Mouse (Mus musculus): ENCODE measurements at regions not wholly inside any gene's neighbourhood (a gene's known extent, or its start where the extent isn't known, plus 50 kb on each side); places are given as distances from the start of the nearest gene placed in this dataset.

DNA sequence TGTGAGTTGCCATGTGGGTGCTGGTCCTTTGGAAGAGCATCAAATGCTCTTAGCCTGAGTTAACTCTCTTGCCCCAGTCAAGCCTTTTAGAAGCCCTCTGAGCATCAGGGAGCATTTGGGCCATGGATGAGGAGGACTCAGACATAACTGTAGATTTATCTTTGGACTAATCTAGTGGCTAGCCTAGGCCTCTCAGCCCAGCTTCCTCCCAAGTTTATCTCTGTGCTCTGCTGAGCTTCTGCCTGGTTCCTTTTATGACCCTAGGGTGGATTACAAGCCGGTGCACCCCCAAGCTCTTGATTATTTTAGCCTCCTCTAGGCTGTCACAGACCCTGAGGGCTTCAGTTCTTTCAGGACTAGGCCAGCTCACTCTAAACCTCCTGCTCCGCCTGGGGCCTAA, 102.6 kb upstream of the Vps8 start:
- DNase-seq, result no peak

DNA sequence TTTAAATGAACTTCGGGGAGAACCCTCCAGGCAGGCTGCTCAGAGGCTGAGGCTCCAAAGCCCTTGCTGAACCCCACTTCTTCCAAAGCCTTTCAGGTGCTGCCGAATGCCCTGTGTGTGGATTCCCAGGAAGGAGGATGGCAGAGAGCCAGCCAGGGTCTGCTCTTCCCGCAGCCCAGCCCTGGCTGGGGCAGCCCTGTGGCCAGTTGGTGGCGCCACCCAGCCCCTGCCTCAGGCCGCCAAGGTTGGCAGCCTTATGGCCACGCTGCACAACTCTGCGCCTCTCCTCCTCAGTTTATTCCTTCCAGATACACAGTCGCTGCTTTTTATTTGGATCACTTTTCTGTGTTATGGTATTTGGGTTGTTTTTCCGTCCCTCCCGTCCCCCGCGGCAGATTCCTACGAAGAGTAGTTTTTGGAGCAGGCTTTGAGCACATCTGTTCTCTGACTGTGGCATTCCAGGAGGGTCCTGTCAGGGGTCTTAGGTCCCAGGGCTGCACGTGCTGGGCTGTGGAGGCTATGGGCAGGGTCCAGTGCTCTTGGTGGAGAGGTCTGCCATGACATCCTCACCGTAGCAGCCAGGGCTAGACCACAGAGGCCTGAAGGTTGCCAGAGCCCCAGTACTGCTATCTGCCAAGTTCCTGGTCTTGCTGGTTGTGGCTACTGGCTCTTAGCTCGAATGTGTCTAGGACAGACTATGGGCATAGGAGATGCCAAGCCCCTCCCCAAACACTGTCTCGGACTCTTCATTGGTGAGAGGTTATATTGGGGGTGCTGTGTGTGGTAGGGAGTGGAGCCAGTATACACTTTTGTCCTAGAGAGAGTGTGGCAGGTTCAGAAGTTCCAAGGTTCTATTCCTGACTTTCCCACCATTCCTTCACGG, 101.5 kb upstream of the Vps8 start:
- no peak for DNase-seq

DNA sequence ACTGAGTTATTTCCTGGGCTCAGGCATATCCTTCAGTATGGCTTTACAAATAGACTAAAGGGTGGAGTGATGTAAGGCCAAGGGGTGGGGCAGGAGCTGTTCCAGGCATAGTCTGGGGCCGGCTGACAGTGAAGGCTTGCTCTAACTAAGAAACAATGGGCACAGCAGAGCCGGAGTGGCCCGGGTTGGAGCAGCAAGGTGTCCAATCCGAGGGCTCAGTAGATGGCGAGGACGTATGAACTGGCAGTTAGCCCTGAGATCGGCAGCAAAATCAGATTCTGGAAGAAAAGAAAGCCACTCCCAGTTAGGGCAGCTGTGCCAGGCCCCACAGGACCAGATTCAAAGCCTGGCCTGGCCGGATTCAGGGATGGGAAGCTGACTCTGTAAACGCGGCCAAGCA, 100.5 kb upstream of the Vps8 start:
- DNase-seq, result no peak

DNA sequence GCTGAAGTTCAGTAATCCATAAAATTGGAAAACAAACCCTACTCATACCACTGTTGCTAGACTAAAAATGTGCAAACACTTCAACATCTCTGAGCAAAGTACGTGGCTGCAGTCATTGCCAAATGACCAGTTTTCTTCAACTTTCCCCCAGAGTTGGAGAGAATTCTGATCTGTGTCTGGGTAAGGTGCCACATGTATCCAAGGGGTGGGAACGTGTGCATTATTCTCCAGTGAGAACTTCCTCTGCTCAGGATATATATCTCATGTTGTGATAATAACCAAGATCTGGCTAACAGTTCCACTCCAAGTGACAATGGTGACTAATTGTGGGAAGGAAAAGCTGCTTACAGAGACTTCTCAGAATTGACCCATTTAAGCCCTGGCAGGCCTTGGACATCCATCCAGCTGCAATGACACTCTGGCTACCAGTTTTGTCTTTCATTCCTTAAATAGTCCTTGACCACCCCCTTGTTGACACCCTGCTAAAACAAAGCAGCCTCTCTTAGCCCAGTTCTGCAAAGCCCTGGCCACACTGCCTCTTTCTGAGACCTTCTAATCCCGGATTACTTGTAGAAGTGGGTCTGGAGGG, 99.4 kb upstream of the Vps8 start:
- DNase-seq, result no peak

DNA sequence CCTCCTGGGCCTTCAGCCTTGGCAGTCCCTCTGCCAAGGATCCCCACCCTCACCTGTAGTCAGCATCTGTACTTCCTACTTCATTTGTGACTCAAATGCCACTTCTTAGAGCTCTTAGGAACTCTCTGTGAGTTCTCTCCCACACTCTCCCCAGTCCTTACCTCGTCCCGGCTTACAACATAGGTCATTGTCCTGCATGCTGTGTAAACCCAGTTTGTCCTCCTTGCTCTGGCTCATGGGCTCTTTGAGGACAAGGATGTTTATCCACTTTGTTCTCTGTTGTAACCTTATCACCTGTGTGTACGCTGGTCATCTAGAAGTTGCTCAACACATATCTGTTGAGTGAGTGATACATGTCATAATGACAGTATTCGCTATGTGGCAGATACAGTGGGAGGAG, 94.9 kb upstream of the Vps8 start:
- no peak for DNase-seq

DNA sequence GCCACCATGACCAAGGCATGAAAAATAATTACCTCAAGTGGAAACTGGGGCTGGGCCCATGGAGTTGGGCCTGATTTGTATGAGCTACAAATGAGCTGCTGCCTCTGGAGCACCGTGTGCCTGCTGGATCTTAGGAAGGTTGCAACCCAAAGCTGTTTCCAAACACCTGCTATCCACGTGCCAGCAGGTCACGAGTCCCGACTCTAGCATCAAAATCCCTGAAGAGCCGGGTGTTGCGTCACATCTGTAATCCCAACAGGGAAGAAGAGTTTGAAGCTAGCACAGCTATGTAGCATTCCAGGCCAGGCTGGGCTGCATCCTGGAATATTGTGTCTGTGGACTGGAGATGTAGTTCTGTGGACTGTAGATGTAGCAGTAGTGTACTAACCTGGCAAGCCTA, 93.7 kb upstream of the Vps8 start:
- DNase-seq, result no peak

DNA sequence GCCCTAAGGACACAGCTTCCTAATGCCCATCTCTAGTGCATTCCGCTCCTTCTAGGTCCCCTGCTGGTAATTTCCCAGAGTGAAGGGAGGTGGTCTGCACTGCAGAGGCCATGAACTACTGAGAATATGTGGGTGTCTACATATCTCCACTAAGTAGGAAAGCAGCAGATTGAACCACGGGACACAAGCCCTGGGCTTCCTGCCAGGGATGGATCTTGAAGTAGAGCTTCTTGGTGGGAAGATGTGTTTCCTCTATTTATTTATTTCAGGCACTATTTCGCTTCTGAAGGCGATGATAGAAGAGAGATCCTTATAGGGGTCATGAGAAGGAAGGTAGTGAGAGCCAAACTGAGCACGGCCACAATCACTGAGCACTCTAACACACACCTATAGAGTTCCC, 91.7 kb upstream of the Vps8 start:
- DNase-seq, result peak; percentile 40

DNA sequence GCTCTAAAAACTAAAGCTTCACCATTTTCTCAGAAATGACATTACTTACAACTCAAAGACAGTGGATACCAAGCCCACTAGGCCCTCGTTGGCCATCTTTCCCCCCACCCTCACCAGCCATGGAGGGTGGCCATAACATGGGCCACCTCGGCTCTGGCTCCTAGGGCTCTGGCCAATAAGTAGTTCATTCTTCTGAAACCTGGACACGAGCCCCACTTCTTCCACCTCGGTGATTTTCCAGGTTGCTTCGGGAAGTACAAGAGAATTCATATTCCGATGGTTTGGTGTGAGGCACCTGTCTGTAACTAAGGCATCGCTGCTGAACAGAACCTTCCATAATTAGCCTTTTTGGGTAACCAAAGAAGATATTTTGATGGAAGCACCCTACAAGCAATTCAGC, 90.5 kb upstream of the Vps8 start:
- no peak for DNase-seq

DNA sequence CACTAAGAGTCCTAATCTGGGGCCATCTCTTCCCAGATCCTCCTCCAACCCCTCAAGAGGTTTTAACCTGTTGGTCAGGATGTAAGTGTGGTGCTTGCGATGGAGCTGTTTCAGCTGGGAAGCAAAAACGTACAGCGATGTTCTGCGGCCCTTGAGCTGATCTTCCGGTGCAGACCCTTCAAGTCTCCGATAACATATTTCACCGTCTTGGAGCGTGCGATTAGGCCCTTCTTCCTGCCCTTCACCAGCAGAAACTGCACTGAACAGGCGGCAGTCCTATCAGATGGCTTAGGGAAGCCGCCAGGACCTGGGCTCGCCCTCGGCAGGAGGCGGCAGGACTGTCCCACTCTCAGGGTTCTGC, 90.1 kb upstream of the Vps8 start:
- DNase-seq, result no peak

DNA sequence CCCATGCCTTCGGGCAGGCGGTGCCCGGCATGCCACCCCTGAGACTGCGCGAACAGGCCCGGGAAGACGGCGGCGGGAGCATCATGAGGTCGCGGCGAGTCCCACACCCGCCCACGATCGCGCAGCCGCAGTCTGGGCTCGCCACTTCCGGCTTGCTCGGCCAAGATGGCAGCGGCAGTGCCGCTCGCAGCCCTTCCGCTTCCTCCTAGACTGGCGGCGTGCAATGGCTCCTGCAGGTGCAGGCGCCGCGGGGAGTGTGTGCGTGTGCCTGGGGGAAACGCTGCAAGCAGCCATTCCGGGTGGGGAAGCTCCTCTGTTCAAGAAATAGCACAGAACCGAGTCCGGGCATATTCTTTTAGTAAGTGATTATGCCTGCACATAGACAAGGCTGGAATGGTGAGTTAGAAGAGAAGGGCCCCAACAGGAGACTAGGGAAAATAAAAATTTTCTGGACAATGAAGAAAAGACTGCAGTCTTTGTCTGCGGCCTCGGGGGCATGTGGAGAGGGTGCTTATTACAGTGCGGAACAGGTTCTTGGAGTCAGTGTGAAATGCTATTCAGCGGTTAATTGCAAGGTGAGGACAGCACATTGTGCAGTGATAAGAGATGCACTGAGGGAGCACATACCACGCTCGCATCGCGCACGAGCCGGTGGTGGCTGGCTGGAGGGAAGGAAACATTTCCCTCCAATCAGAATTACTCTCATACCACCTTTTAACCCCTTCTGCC, 89.5 kb upstream of the Vps8 start:
- DNase-seq, result peak; percentile 93

DNA sequence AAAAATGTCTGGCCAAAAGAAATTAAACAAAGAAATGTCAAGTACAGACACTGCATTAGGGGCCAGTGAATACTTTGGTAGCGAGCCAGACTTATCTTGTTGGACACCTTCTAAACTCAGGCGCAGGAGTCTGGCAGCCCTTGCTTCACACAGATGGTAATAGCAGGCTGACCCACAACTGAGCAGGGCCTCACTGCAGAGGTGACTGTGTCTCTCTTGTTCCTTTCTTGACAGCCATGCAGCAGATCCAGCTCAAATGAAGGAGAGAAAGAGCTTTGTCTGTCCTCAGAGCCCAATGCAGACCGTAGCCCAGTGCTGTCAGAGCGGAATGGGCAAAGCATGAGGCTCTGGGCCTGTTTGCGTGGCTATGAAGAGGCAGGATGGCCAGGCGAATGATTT, 83.9 kb upstream of the Vps8 start:
- no peak for DNase-seq

DNA sequence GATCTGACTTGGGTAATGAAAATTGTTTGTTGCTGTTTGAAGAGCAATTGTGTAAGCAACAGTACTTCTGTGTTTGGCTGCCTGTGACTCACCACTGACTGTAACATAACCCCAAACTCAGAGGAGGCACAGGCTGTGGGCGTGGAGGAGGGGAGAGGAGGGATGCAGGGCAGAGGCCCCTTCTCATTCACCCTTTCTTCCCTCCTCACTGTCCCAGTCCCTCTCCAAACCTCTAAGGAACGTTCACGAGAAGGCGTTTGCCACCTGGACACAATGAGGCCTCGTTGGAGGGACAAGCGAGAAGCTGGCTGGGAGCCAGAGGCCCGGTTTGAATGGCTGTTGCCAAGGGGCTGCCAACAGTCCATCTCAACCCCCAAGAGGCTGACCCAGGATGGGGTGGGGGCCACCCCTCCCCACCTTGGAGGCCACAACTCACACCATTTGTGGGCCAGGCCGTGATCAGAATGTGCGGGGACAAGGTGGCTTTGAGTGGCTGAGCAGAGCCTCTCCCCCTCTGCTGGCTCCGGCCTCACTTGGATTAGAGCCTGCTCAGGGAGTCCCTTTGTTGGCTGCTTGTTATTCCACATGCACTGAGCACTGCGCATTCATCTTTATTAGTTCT, 83.3 kb upstream of the Vps8 start:
- peak; percentile 70 for DNase-seq

DNA sequence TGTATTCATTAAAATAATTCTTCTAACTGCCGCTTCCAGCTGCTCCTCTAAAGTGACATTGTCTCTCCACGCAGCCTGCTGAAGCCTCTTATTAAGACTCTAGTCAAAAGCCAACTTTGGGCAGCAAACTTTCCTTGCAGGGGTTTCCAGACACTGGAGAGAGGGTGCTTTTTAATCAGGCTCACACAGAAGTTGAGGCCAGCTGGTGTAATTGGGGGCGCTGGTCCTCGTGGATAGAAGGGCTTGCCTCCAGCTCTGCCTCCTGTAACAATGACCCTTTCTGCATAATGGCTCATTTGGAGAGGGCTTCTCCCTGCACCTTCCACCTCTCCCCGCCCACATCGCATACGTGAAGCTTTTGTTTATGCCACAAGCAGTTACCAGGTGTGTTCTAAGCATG, 82.8 kb upstream of the Vps8 start:
- no peak for DNase-seq

DNA sequence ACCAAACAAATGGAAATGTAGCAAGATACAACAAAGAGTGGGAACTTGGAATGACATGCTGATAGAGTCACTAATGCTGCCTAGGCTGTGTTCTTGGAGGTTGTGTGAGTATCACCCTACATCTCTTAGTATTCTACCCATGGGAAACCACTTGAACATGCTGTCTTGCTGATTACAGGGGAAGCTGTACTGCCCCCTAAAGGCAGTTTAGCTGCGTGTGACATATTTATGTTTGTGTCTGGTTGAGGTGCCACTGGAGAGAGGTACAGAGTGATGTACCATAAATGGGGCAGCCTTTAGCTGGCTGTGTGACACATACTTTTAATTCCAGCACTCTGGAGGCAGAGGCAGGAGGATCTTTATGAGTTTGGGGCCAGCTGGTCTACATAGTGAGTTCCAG, 73.0 kb upstream of the Vps8 start:
- DNase-seq, result no peak

DNA sequence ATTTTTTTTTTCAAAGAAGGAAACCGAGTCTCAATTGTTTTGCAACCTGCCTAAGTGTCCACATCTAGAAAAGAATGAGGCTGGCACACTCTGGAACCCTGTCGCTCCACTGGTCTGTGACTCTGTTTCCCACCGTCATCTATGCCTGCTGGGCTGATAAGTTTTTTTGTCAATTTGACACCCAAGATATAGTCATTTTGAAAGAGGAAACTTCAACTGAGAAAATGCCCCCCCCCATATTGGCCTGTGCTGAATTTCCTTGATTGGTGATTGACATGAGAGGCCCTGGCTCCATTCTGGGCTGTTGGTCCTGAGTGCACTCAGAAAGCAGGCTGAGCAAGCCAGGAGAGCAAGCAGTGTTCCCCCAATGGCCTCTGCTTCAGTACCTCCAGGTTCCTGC, 71.6 kb upstream of the Vps8 start:
- DNase-seq, result no peak

DNA sequence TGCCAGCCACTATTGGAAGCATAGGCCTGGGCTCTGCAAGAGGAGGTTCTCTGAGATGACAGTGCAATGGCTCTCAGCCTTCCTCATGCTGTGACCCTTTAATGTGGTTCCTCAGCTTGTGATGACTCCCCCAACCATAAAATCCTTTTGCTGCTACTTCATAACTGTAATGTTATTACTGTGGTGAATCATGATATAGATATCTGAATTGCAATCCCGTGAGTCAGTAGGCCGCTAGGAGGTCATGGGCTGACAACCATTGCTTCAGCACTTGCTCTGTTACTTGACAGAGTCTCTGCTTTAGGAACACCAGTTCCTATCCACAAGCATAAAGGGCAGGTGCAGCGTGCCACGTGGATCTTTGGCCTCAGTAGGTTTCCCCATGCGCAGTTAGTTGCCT, 69.8 kb upstream of the Vps8 start:
- no peak for DNase-seq

DNA sequence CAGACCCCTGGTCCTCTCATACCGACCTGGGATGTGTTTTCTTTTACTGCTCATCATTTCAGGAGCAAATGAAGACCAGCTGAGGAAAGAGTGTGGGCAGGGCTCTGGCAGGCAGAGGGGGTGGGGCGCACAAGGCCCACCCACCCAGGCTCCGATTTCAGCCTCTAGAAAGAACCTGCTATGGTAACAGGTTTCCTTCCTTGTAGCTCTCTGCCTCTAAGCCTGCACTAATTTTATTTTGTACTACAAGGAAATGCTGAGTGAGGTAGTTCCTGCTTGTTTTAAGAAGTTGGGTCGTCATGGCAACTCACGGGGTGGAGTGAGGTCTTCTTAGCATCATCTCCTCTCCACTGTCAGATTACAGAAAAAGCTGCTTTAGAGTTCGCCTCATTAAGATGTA, 69.4 kb upstream of the Vps8 start:
- peak; percentile 35 for DNase-seq

DNA sequence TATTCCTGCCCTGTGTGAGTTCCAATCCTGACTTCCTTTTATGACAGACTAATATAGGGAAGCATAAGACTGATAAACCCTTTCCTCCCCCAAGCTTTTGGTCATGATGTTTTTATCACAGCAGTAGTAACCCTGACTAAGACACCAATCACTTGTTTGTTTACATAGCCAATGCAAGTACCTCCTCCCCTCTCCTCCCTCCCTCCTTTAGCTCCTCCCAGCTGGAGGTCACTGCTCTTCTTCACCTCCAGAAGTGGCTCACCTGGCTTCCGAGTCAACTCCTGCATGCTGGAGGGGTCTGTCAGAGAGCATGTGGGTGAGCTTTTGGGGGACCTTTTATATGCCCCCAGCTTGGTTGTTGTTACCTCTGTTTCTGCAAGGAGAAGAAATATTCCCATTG, 67.3 kb upstream of the Vps8 start:
- DNase-seq, result no peak

DNA sequence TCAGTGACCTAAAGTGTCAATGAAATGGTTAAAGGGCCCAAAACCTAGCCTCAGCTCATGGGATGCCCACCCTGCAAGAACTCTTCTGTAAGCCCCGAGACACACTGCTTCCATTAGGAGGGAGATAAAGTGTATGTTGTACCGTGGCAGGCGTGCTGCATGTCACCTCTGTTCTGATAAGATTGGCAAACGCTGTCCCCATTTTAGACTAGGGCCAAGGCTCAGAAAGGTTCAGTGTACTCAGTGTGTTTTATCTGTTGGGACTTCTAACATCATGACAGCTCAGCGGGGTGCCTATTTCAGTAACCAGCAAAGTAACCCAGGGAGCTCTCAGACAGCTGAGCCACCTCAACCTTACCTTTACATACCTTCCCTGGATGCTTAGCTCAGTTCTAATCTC, 65.5 kb upstream of the Vps8 start:
- no peak for DNase-seq

DNA sequence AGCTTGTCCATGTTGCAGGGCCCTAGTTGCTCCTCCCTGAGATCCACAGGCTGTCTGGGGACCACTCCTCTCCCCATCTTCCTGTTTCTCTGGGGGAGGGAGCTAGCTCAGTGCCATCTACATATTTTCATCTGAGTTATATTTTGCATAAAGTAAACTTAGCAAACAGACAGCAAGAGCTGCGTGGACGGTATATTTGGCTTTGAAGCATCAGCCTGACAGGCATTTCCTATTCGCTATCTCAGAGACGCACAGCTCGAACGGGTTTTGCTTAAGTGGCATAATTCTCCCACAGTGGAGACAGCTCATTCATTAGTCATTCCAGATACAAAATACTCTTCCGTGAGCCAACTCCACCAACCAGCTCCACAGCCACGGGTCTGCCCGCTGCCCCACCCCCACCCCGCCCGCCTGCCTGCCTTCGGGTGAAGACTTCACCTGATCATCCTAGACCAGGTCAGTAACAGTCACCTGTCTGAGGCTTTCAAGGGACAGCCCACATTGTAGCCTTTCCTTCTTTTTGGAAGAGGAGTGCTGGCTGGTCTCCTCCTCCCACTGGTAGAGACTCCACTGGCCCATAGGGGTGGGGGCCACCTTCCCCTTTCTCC, 64.5 kb upstream of the Vps8 start:
- no peak for DNase-seq

DNA sequence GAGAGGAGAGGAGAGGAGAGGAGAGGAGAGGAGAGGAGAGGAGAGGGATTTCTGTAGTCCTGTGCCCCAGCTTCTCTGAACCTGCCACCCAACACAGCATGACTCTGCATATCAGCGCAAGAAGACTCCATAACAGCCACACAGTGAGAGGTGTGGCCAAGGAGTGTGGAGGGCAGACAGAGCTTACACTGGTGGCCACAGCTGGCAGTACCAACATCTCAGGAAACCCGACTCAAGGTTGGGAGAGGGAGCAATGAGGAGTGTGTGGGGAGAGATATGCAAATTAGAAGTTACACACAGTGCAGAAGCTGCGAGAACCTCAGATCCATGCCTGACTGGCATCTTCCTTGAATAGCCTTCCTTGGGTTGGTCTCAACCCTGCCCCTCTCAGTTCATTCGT, 63.5 kb upstream of the Vps8 start:
- DNase-seq, result no peak

DNA sequence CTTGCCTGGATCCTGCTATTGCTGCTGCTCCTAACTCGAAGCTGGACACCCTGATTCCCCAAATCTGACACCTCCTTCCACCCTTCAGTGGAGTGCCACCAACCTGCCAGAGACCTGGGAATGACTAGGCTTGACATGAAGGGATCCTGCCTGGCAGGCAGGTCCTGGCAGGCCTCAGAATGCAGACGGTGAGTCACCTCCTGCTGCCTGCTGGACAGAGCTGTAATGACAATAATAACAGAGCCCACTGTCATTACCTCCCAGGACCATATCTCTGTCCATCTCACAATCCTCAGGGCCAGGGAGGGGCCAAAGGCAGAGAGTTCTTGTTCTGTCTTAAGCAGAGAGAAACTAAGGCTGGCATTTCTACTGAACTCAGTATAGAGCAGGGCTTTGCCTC, 61.5 kb upstream of the Vps8 start:
- DNase-seq, result no peak

DNA sequence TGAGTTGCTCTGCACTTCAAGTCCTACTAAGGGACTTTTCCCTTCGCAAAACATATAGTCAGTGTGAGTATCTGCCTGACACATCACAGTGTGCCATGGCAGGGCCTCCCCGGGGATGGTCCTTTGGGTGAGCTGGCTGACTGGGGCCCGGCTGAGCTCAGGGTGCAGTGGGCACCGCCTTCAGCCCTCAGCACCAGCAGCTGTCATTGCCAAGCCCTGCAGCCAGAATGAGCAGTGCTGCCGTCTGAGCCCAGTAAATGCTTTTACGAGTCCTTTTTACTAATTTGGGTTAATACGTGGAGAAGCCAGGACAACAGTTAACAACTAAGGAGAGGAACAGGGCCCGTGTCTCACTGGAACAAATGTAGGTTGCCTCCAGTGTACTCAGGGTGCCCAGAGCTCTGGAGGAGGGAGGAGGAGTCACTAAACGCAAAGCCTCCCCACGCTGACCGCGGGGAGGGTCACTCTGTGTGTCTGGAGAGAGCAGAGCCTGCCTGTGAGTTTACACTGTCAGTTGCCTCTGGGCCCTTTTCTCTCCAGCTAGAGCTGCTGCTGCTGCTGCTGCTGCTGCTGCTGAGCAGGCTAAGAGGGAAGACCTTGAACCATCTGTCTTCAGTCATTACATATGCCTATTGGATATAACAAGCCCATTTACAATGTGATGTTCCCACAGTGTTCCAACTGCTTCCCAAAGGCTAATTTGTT, 60.1 kb upstream of the Vps8 start:
- no peak for DNase-seq

Measured in right cerebral cortex, postnatal 14 days (tissue).